Mouse (Mus musculus) neural tube, embryonic 12.5 days (tissue): ENCODE results near the gene Psmb2. TPM values are rescaled to one million over a fixed set of nuclear protein-coding genes. Genes with fewer than 3 reads are reported as not detected.

Experiments used
- ATAC-seq: fragments of 200-750 bp; cut with Nextera tagmentation; 2 replicates; pipeline ENCODE4 v1.8.0; 2017; ENCODE audit warnings: low read depth, mild to moderate bottlenecking, moderate TSS enrichment, moderate library complexity; ENCODE audit not compliant: low FRiP score
- H3K27ac ChIP-seq: fragments of 300-500 bp; sonication (generic); 2 replicates; pipeline ENCODE4 v1.5.1; 2016
- H3K27me3 ChIP-seq: fragments of 300-500 bp; sonication (generic); replicated peaks from 2 replicates; pipeline ENCODE4 v1.6.1; 2016; ENCODE audit warnings: mild to moderate bottlenecking
- H3K36me3 ChIP-seq: fragments of 300-500 bp; sonication (generic); 2 replicates; pipeline ENCODE4 v1.6.1; 2016; ENCODE audit warnings: mild to moderate bottlenecking
- H3K4me1 ChIP-seq: fragments of 300-500 bp; sonication (generic); 2 replicates; pipeline ENCODE4 v1.6.1; 2016
- H3K4me2 ChIP-seq: fragments of 300-500 bp; sonication (generic); replicated peaks from 2 replicates; pipeline ENCODE4 v1.6.1; 2016; ENCODE audit warnings: mild to moderate bottlenecking
- H3K4me3 ChIP-seq: fragments of 300-500 bp; sonication (generic); 2 replicates; pipeline ENCODE4 v1.5.1; 2016
- H3K9ac ChIP-seq: fragments of 300-500 bp; sonication (generic); 2 replicates; pipeline ENCODE4 v1.6.1; 2016; ENCODE audit warnings: mild to moderate bottlenecking
- H3K9me3 ChIP-seq: fragments of 300-500 bp; sonication (generic); 2 replicates; pipeline ENCODE4 v1.6.1; 2016; ENCODE audit warnings: mild to moderate bottlenecking
- WGBS: fragments of 180-500 bp; shearing (Covaris S2); methylation state at CpG from one replicate; pipeline ENCODE4 v1.1.7; 2016; 5-methylcytosine and 5-hydroxymethylcytosine counted together
- polyA plus RNA-seq: library from polyadenylated mRNA; unstranded; fragments of >200 nt; fragmentation: Nextera tagmentation; extraction: Ambion mirVana; gene quantifications from 2 replicates; pipeline ENCODE4 v1.2.1, GENCODE M21; 2016

The Psmb2 gene
- polyA plus RNA-seq, 1 experiment from 2014 or later, result 448 TPM

- ATAC-seq, result no peak
- Histone ChIP-seq H3K27me3 (no peaks in the 10 kb centered on the region), H3K9ac (no peak overlapping the region), H3K4me1 (peaks cover 12% of the 10 kb centered on the region), H3K27ac (no peak overlapping the region), H3K4me3 (no peak overlapping the region), H3K9me3 (no peaks in the 10 kb centered on the region), H3K36me3 (peaks cover 37% of the 10 kb centered on the region), H3K4me2 (no peak overlapping the region)
- 87% methylated on average over 5 of the region's 5 CpGs for WGBS
These were observed 80.9 kb downstream of the Psmb2 start for GRCm38 (mm10) chr4:126758299-126758698.

Other genes with a start within 250 kb of the Psmb2 start
- gene Ago3, start 248.1 kb upstream of the Psmb2 start, polyA plus RNA-seq, result 17.2 and 18.6 TPM in 2 replicates
- gene Ago1, start 209.0 kb upstream of the Psmb2 start, polyA plus RNA-seq, result 18.4 and 19.7 TPM in 2 replicates
- gene Ago4, start 144.2 kb upstream of the Psmb2 start, polyA plus RNA-seq, result 7.1 and 8.4 TPM in 2 replicates
- 22.2 and 23.9 TPM in 2 replicates for gene Clspn, start 120.7 kb upstream of the Psmb2 start, polyA plus RNA-seq
- 2.2 and 3.9 TPM in 2 replicates for gene 5730409E04Rik, start 67.8 kb upstream of the Psmb2 start, polyA plus RNA-seq
- 0.33 and 0.38 TPM in 2 replicates for gene Tfap2e, start 58.6 kb downstream of the Psmb2 start, polyA plus RNA-seq
- 60.5 and 64.8 TPM in 2 replicates for gene Ncdn, start 75.8 kb downstream of the Psmb2 start, polyA plus RNA-seq
- 37.0 and 39.6 TPM in 2 replicates for gene AU040320, start 75.9 kb downstream of the Psmb2 start, polyA plus RNA-seq